Mouse (Mus musculus) lung, adult 2 months (tissue): Measurements from ENCODE around the gene Tpst2.

Experiments
- CTCF ChIP-seq: fragments of 200-500 bp; IDR thresholded peaks from 2 replicates; pipeline ENCODE4 v1.5.1; 2011; ENCODE audit warnings: mild to moderate bottlenecking, low read length, control low read depth; ENCODE audit not compliant: insufficient read depth
- POLR2A ChIP-seq: fragments of 200-500 bp; IDR thresholded peaks from 2 replicates; pipeline ENCODE4 v1.6.1; 2011; ENCODE audit warnings: low read depth, mild to moderate bottlenecking, control low read depth, low read length, borderline replicate concordance; ENCODE audit errors: extremely low read depth

DNA sequence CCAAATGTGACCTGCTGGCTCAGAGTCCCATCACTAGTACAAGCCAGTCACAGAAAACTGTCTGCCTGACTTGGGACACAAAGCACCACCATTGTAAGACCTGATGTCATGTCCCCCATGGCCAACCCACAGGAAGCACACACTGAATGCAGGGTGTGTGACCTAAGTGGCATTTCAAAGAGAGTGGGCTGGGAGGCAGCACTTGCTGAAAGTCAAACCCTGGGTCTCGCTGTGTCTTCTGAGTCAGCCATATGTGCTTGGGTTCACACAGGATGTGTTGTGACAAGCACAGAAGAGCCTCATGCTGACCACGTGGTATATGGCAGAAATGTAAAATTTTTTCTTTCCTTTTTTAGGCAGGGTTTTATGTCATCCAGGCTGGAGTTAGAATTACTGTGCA lies 20.8 kb downstream of the Tpst2 start:
- TF ChIP-seq POLR2A: no peak
- TF ChIP-seq CTCF: no peak
